Mouse (Mus musculus): ENCODE data around the gene Wee2. TPM values are rescaled to one million over a fixed set of nuclear protein-coding genes. Genes with fewer than 3 reads are reported as not detected.

The Wee2 gene
- polyA plus RNA-seq, 1 experiment from 2014 or later = not detected

DNA sequence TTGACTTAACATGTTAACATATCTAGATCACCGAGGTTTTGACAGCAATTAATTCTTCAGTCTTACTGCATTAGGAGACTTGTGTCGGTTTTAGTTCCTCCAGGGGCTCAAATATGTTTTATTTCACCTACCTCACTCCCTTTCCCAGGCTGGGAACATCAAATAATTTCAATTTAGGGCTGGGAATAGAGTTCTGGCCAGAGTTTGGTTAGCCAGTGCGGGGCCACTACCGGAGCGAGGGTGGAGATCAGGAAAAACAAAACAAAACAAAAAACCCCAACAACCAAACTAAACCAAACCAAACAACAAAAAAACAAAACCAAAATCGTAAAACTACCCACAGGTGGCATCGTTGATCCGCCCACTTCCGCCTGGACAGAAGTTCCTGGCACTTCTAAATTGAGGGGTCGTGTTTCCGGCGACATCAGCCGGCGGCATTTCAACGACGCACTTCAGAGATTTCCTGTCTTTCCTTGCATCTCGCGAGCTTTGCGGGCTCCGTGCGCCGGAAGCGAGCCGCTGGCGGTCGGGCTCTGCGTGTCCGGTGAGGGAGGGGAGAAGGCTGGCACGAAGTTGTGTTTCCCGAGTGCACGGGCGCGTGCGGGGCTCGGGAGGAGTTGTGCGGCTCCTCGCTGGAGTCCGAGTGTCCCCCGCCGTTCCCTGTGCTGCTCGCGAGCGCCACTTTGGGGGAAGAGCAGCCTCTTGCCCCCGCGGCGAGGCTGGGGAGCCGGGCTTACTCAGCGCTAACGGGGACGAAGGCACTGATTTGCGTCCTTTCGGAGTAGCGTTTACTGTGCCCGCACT lies 32.2 kb downstream of the Wee2 start, which contains the start of gene Ssbp1:
Gene Ssbp1, plus strand, starts transcription at position 437 of the 804 bp plus-strand sequence.
- peak; percentile 31 for TF ChIP-seq CTCF (IDR thresholded peaks at IDR 0.05)
- peaks cover 3% of the 10 kb centered on the region for H3K27me3 ChIP-seq
- DNase-seq (ENCODE audit: low read depth, low spot score) (peak; percentile 60), ATAC-seq (peak; percentile 99)
- in situ Hi-C loops (cut with MboI; ENCODE audit: low pct_unique_long_range_greater_than_20kb) = no loop called here
- CTCF ChIA-PET = no interaction called here
- POLR2A ChIA-PET = no interaction called here

DNA sequence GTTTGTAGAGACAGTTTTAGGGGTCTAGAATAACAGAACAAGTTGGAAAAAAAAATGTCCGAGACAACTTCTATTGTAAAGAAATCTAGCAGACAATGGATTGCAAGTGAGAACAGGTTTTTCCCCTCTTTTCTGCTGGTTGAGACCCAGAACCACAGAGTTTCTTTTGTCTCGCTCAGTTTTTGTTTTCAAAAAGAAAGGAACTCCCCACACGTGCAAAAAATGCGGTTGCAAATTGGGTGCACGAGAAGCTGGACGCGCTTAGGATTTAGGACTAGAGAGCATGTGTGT lies 32.8 kb downstream of the Wee2 start:
- in situ Hi-C loops (cut with MboI; ENCODE audit: low pct_unique_long_range_greater_than_20kb) = no loop called here
- CTCF ChIA-PET = no interaction called here
- no peak for TF ChIP-seq CTCF (IDR thresholded peaks at IDR 0.05)
- H3K27me3 ChIP-seq = no peaks in the 10 kb centered on the region
- no peak for DNase-seq (ENCODE audit: low read depth, low spot score)
- POLR2A ChIA-PET = no interaction called here
- no peak for ATAC-seq

DNA sequence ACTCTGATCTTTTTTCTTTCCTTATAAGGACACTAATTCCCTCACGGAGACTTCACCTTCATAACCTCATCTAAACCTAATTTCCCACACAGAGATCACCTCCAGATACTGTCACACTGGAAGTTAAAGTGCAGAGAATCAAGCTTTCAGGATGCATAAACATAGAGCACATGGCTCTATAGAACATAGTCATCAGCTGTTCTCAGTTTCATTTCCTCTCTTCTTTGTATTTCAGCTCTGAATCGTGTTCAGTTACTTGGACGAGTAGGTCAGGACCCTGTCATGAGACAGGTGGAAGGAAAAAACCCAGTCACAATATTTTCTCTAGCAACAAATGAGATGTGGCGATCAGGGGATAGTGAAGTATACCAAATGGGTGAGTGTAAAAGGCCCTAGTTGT lies 37.2 kb downstream of the Wee2 start:
- DNase-seq (ENCODE audit: low read depth, low spot score) = no peak
- no peak for ATAC-seq
- no peaks in the 10 kb centered on the region for H3K27me3 ChIP-seq
- POLR2A ChIA-PET = no interaction called here
- no peak for TF ChIP-seq CTCF (IDR thresholded peaks at IDR 0.05)
- in situ Hi-C loops (cut with MboI; ENCODE audit: low pct_unique_long_range_greater_than_20kb) = no loop called here
- CTCF ChIA-PET = interaction anchor here (1.4 kb wide), 1 partner anchor 52 kb away, joined by 4 read pairs; no protein-coding TSS in a partner anchor

DNA sequence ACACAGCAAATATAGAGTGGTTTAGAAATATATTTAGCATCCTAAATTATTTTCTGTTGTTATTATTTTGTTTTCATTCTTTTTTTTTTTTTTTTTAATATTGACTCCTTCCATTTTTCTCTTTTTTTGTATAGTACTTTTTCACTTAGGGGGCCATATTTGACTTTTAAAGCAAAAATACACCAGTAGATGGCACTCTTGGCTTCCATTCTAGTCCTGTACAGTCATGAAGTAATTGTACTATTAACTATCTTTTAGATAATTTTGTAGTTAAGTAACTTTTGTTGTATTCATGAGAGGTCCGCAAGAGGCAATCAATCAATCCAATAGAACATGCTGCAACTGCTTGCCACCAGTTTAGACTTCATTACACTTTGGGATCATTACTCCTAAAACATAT lies 40.8 kb downstream of the Wee2 start:
- DNase-seq (ENCODE audit: low read depth, low spot score) (no peak), ATAC-seq (no peak)
- peak; percentile 22 for TF ChIP-seq CTCF (IDR thresholded peaks at IDR 0.05)
- in situ Hi-C loops (cut with MboI; ENCODE audit: low pct_unique_long_range_greater_than_20kb) = loop anchor here (5.0 kb wide), 1 partner anchor 208 kb away; no protein-coding TSS in a partner anchor
- no peaks in the 10 kb centered on the region for H3K27me3 ChIP-seq
- CTCF ChIA-PET = no interaction called here
- POLR2A ChIA-PET = no interaction called here

GRCm38 (mm10) chr6:40482318-40482717 lies 43.4 kb downstream of the Wee2 start:
- DNase-seq (ENCODE audit: low read depth, low spot score) (no peak), ATAC-seq (no peak)
- ChIA-PET POLR2A (no interaction called here), CTCF (no interaction called here)
- in situ Hi-C loops (cut with MboI; ENCODE audit: low pct_unique_long_range_greater_than_20kb) = loop anchor here (5.0 kb wide), 1 partner anchor 205 kb away; no protein-coding TSS in a partner anchor
- no peaks in the 10 kb centered on the region for H3K27me3 ChIP-seq
- TF ChIP-seq CTCF (IDR thresholded peaks at IDR 0.05) = no peak

- TF ChIP-seq CTCF (IDR thresholded peaks at IDR 0.05) = no peak
- ChIA-PET POLR2A (no interaction called here), CTCF (no interaction called here)
- in situ Hi-C loops (cut with MboI; ENCODE audit: low pct_unique_long_range_greater_than_20kb) = no loop called here
- H3K27me3 ChIP-seq = no peaks in the 10 kb centered on the region
- DNase-seq (ENCODE audit: low read depth, low spot score) (no peak), ATAC-seq (no peak)
Observed at GRCm38 (mm10) chr6:40490933-40491332, 52.0 kb downstream of the Wee2 start, which contains the start of gene Tas2r137. TSS of gene Tas2r137 (plus strand) at chr6:40491233.

- no peak for TF ChIP-seq CTCF (IDR thresholded peaks at IDR 0.05)
- H3K27me3 ChIP-seq = no peaks in the 10 kb centered on the region
- ATAC-seq = no peak
- CTCF ChIA-PET = interaction anchor here (1.6 kb wide), 1 partner anchor 10 kb away, joined by 3 read pairs; no protein-coding TSS in a partner anchor
- no peak for DNase-seq (ENCODE audit: low read depth, low spot score)
- POLR2A ChIA-PET = no interaction called here
- in situ Hi-C loops (cut with MboI; ENCODE audit: low pct_unique_long_range_greater_than_20kb) = no loop called here
Observed at GRCm38 (mm10) chr6:40493229-40493628, 54.3 kb downstream of the Wee2 start, which contains the start of gene Tas2r108. TSS of gene Tas2r108 (plus strand) at chr6:40493529.

Other genes starting within 250 kb of the Wee2 start
- 12.6 TPM for gene Agk, start 113.9 kb upstream of the Wee2 start, polyA plus RNA-seq (2021)
- gene E330009J07Rik, start 3.0 kb upstream of the Wee2 start, polyA plus RNA-seq (2021) = 4.3 TPM
- gene Ssbp1, start 32.3 kb downstream of the Wee2 start, polyA plus RNA-seq (2021) = 71.4 TPM
- gene Tas2r137, start 52.1 kb downstream of the Wee2 start, polyA plus RNA-seq (2021) = 0.05 TPM
- 0.17 TPM for gene Tas2r108, start 54.4 kb downstream of the Wee2 start, polyA plus RNA-seq (2021)
- not detected for gene Prss37, start 80.4 kb downstream of the Wee2 start, polyA plus RNA-seq (2021)
- gene Olfr461, start 116.0 kb downstream of the Wee2 start, polyA plus RNA-seq (2021) = 0.10 TPM
- gene Olfr460, start 130.4 kb downstream of the Wee2 start, polyA plus RNA-seq (2021) = not detected
- not detected for gene Clec5a, start 146.7 kb downstream of the Wee2 start, polyA plus RNA-seq (2021)
- not detected for gene Tas2r138, start 174.2 kb downstream of the Wee2 start, polyA plus RNA-seq (2021)
- gene Mgam, start 189.7 kb downstream of the Wee2 start, polyA plus RNA-seq (2021) = not detected